Mouse (Mus musculus) ovary, postnatal 36 days (tissue): ENCODE measurements around the gene Adcyap1r1.

Source experiments
- DNase-seq: peaks from one replicate; pipeline ENCODE4 v3.0.0; 2022; ENCODE audit warnings: low spot score, mixed read lengths

Adcyap1r1 gene

GRCm38 (mm10) chr6:55501061-55501460 lies 49.3 kb downstream of the Adcyap1r1 start:
- DNase-seq: no peak

- DNase-seq: no peak
These were observed 50.5 kb downstream of the Adcyap1r1 start for GRCm38 (mm10) chr6:55502309-55502708.

DNA sequence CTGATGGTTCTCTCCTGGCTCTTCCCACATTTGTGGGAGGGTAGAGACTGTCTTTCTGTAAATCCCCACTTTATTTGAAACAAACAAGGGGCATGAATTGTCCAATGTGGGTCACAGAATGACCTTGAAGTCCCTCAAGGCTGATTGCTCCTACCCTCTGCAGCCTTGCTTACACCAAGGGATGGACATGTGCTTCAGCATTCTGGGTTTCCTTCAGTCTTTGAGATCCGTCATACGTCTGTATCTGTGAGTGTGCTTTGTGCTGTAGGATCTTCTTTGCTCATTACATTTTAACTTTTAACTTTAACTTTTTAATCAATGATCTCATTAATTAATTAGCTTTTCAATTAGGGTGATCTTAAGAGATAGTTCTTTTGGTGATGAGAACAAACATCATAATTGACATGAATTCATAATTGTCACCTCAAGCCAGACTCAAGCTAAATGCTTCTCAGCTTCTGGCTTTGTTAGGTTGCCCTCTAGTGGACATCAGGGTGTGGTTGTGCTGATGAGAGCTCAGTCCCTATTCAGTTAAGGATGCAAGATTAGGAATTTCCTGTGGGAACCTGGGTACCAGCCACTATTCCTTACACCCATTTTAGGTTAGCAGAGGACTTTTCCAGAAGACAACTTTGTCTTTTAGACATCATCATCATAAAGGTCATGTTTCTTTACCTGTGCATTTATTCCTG lies 53.2 kb downstream of the Adcyap1r1 start:
- no peak for DNase-seq

DNA sequence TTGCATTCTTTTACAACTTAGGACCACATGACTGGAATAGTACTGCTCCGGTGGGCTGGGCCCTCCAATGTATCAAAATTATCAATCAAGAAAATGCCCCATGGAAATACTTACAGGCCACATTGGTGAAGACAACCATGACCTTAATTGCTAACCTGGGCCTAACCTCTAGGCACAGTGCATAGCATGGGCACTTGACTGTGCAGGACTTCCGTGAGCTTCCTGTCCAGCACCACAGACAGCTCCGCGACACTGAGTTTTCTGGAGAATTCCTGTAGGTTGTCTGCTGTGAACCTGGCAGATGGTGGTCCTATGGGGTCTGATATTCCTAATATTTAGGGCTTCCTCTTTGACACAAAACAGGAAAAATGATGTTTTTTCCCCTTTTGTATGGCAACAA lies 54.7 kb downstream of the Adcyap1r1 start:
- no peak for DNase-seq

DNA sequence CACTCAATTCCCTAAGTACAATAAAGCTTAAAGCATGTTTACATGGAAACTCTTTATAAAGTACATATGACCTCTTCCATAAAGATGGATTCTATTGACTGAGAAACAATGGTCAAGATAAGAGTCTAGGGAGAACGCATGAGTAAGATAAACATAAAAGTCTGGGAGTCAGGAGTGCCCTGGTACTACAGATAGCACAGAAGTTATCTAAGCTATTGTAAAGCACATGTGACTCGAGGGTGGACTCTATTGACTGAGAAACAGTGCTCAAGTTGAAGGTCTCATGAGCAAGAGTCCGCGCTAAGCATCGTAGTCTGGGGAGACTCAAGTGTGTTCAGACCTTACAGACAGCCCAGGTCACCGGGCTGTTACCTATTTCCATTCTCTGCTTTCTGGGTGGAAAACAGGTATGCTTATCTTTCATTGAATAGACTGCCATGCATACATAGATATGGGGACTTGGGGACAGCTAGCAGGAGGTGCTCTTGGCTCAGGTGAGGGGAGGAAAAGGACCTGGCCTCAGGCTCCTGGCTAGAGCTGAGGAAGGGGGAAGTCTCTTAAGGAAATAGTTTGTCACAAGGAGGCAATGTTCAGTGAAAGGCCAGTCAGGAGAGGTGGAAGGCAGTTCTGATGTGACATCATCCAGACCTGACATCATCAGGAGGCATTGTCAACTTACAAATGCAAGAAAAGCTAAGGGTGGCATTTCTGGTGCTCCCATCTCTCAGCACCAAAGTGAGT lies 57.5 kb downstream of the Adcyap1r1 start:
- no peak for DNase-seq

- peak; percentile 75 for DNase-seq
These were observed 59.7 kb downstream of the Adcyap1r1 start for GRCm38 (mm10) chr6:55511212-55512065.

DNA sequence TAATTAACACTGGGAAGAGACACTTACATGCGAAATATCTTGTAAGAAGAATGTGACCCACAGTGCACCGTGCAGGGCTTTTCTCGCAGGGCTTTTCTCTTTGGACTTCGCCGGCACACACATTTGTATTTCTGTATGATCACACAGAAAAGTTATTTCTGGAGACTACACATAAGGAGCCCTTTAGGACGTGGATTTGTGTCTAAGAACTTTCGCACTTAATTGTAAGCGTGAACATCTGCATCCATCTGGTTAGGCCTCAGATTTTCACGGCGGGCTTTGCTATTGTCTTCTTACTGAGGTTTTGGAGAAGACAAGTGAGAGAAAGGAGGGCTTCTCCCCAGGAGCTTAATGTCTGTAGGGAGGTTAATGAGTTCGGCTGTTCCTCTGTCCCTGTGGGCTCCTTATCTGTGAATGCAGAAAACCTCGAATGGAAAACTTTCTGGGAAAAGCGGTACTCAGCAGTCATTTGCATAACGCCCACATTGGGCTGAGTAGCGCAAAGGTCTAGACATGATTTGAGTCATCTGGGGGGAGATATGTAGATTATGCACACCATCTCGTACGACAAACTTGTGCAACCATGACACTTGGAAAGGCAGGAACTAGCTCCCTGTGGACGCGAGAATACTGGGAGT lies 60.4 kb downstream of the Adcyap1r1 start:
- DNase-seq: no peak

GRCm38 (mm10) chr6:55513477-55513876 lies 61.7 kb downstream of the Adcyap1r1 start:
- no peak for DNase-seq

GRCm38 (mm10) chr6:55519605-55520201 lies 67.9 kb downstream of the Adcyap1r1 start:
- DNase-seq: peak; percentile 74

GRCm38 (mm10) chr6:55520237-55521095 lies 68.7 kb downstream of the Adcyap1r1 start:
- no peak for DNase-seq

GRCm38 (mm10) chr6:55536469-55536868 lies 84.7 kb downstream of the Adcyap1r1 start:
- DNase-seq: no peak

DNA sequence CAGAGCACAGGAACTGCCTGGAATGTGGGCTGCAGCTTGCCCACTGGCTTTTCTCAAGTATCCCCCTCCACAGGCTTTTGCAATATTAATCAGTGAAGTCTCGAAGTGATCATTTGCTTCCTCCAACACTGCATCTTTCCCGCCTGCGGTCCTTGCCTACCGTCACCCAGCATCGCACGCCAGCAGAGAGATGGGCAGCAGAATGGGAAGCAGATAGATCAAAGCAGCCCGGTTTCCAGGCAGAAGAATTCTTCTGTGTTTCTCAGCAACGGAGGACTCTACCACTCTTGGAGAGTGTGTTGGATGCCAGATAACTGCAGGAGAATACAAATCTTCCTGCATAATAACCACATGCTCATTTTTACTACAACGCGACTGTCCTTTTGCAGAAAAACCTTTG lies 87.4 kb downstream of the Adcyap1r1 start:
- no peak for DNase-seq

DNA sequence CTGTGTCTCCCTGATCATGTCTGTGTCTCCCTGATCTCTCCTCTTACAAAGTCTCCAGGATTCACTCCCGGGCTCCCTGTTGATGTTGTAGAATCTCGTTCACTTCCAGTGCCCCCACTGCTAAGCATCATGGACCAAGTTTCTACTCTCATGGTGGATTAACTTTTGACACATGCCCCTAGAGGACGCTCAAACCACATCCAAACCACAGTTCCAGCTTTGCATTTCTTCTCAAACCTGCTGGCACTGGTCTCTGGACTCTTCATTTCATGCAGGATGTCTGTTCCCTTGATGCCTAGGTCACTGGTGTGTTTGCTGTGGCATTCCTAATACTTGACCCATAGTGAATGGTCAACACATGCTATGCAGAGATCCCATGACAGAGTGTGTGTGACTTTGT lies 90.6 kb downstream of the Adcyap1r1 start:
- DNase-seq: no peak

DNA sequence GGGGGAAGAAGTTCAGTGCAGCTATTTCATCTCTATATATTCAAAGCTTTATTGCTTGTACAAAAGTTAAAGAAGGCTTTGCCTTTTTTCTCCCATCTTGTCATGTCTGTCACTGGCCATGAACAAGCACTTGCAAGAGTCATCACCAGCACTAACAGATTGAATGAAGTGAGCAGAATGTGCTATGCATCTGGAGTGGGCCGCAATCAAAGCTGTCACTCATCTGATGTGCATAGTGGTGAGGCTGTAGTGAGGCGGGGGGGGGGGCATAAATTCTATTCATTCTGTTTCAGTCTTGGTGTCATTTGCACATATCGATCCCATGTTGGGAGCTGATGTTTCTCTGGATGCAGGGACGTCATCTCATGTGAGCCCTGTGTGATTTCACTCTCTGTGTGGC lies 91.6 kb downstream of the Adcyap1r1 start:
- DNase-seq: no peak

DNA sequence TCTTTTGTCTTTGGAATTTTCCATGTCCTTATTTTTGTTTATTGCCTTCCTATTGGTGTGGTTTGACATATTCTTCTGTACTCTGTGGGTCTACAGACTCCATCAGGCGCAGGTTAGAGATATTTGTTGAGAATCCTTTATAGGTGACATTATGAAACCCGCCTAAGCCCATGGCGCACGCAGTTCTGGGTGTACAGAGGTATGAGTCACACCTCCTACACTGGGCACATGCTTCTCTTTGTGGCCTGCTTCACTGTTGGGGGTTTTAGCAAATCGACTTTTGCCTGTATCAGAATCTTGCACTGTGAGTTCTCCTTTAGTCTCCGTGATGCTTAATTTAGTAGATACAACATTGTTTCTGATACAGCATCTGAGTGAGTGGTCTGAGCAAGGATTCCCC lies 97.4 kb downstream of the Adcyap1r1 start:
- DNase-seq: no peak

DNA sequence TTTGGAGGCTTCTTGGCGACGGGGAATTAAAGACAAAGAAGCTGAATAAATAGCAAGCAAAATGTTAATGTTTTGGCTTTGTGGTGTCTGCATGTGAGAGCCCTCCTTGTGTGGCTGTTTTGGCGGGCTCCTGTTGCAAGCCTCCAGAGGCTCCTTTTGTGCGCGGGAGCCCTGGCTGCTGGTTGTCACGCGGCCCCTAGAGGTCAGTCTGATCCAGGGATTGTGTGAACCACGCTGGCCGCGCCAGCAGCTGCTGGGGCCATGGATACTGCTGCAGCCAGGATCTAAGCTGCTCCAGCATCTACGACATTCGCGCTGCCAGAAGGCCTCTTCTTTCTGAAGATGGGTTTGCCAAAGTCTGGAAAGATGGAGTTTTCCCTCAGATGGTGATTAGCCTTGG lies 99.1 kb downstream of the Adcyap1r1 start:
- peak; percentile 10 for DNase-seq
